Mouse (Mus musculus): ENCODE data around the gene Commd1.

Gene Commd1

DNA sequence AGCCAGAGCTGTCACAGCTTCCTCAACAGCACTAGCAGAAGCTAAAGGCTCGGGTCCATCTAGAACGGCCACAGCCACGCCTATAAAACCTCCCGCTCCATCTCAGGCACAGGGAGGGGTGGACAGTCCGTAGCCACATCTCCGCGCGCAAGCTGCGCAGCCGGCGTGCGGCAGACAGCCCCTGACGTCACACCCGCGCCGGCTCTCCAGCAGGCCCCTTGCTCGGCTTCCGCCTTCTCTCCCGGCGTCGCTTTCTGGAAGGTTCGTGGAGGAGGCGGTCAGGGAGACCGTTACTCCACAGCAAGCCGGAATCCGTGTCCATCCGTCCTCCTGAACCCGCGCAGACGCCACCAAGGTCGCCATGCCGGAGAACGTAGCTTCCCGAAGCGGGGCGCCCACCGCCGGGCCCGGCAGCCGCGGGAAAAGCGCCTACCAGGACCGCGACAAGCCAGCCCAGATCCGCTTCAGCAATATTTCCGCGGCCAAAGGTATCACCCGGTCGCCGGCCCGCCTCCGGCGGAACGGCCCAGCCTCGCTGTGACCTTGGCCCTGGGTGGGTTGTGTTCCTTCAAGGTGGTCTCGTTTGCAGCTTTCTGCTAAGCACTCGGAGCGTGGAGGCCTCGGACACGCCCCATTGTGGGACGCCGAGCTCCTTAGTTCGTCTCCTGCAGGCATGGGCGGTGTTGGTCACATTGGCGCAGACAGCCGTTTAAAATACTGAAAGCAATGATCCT, 8.4 kb upstream of the Commd1 start, which contains the start of gene Cct4:
TSS of gene Cct4 (plus strand) at position 127 of the 734 bp plus-strand sequence.
- DNase-seq (ENCODE audit: low read depth) = peak; percentile 98

DNA sequence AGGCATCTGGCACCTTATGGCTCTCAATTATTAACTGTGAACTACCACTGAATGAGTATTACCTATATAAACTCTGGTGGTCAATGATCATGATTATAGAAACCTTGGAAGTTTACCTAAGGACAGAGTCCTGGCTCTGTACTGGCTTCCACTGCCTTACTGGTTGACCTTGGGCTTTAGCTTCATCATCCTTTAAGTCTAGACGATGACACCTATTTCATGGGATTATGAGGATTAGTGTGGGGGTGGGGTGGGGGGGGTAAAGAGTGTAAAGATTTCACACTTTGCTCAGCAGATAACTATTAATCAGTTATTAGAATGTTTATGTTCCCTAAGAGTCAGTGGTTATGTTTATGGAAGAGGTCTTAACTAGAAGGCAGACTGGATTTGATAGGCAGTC, 7.6 kb upstream of the Commd1 start:
- no peak for DNase-seq (ENCODE audit: low read depth)

DNA sequence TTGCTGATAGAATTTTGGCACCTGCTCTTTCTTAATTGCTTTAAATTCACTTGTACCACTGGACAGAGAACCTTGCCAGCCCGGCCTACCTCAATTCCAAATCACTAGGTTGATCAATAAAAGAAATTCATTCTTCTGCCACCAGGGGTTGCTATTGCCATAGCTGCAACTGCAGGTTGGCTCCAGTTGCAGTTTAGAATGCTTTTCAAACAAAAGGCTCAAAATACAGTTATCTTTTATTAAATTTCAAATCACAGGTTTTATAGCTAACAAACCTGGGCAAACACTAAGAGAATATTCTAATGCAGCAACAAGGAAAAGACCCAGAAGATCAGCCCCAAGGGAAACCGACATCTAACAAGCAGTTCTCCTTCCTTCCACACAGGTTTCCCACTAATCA, 5.2 kb upstream of the Commd1 start:
- peak; percentile 78 for DNase-seq (ENCODE audit: low read depth)

DNA sequence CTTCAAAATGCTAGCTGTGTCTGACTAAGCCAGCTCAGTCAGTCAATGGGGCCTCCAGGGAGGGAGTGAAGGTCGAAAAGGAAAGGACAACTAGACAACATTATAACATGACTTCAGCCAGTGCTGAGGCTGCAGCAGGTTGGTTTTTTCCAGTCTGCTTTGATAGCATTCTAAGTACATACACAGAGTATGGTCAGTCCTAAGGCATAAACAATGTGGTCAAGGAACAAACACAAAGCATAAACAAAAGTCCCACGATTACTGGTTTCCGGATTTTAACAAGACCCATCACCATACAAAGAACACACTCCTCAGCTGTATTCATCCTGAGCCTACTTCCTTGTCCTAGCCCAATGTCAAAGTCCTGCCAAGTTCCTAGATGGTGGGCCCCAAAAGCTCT, 3.3 kb upstream of the Commd1 start:
- no peak for DNase-seq (ENCODE audit: low read depth)

DNA sequence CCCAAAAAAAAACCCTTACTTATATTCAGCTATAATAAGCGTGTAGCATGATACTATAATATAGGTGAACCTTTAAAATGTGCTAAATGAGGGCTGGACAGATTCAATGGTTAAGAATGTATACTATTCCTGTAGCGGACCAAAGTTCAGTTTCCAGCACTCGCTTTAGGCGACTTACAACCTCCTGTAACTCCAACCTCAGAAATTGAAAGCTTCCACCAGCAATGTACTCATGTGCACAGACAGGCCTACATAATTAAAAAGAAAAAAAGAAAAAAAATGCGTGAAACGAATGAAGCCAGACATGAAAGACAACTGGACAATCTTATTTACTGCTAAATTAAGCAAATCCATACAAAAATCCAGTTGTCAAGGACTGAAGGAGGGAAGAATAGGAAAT, 664 bp upstream of the Commd1 start:
- DNase-seq (ENCODE audit: low read depth) = no peak

DNA sequence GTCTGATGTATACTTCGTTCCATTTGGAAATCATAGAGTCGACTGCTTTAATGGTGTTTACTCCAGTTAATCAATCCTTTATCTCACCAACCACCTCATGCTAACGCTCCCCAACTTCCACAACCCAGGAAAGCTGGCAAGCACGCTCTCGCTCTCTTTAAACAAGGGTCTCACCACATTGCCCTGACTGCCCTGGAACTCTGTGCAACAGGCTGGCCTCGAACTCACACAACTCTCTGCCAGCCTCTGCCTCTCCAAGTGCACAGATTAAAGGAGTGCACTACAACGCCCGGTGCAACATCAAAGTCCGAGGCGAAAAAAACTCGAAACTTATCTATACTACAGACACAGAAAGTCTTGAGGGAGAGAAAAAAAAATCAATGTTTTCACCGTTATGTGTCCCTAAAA, 635 bp downstream of the Commd1 start:
- DNase-seq (ENCODE audit: low read depth) = no peak

DNA sequence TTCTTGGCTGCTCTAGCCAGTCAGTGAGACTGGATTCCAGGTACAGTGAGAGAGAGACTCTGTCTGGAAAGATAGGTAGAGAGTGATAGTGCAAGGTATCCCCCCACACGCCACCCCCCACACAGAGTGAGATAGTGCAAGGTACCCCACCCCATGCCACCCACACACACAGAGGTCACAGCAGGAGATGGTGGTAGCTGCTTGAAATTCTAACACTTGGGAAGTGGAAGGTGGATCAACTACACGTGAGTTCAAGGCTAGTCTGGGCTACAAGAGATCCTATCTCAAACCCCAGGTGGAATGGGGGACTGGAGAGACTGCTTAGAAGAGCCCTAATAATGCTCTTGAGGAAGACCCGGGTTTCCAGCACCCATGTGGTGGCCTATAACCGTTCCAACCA, 1.1 kb downstream of the Commd1 start:
- peak; percentile 19 for DNase-seq (ENCODE audit: low read depth)

DNA sequence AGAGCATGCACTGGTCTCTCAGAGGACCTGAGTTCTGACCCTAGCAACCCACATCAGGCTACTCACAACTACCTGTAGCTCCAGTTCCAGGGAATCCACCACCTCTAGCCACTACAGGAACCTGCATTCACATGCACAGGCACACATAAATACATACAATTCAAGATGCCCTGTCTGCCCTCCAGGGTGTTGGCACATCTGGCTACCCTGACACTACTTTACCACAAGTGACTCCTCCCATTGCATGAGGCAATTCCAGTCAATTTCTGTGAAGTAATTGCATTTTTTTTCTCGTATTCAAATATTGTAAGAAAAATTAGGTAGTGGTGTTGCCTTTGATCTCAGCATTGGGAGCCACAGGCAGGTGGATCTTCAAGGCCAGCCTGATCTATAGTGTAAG, 3.0 kb downstream of the Commd1 start:
- DNase-seq (ENCODE audit: low read depth) = peak; percentile 67

DNA sequence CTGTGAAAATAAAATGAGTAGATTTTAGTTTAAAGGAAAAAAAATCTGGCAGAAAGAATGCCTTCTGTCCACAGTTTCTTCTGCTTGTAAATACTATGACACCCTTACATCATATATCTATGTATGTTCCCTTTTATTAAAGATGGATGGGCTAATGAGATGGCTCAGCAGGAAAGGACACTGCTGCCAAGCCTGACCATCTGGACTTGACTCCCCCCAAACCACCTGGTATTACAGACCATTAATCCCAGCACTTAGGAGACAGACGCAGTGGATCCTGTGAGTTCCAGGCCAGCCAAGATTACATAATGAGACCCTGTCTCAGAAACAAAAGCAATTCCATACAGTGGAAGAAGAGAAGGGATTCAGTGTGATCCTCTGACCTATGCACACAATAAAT, 3.5 kb downstream of the Commd1 start:
- DNase-seq (ENCODE audit: low read depth) = no peak

DNA sequence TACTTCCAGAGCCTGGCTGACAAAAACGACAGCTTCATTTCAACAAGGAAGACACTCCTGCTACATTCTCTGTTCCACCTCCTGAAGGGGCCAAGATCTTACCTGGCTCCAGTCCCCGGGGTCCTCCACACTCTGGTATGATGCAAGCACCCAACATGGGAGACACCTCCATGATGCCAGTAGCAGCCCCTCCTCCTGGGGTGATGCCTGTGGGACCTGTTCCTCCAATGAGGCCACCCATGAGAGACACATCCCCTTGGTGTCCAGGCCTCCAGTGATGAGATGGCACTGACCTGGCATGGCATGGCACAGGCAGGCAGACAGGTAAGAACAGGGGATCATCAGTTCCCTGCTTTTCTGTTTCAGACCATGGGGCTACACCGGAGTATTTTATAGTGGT, 4.0 kb downstream of the Commd1 start:
- no peak for DNase-seq (ENCODE audit: low read depth)

DNA sequence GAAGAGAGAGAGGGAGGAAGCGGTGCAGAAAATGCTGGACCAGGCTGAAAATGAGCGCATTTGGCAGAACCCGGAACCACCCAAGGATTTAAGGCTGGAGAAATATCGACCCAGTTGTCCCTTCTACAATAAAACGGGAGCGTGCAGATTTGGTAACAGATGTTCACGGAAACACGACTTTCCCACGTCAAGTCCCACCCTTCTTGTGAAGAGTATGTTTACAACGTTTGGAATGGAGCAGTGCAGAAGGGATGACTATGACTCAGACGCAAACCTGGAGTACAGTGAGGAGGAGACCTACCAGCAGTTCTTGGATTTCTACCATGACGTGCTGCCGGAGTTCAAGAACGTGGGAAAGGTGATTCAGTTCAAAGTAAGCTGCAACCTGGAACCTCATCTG, 8.6 kb downstream of the Commd1 start:
- DNase-seq (ENCODE audit: low read depth) = peak; percentile 41

DNA sequence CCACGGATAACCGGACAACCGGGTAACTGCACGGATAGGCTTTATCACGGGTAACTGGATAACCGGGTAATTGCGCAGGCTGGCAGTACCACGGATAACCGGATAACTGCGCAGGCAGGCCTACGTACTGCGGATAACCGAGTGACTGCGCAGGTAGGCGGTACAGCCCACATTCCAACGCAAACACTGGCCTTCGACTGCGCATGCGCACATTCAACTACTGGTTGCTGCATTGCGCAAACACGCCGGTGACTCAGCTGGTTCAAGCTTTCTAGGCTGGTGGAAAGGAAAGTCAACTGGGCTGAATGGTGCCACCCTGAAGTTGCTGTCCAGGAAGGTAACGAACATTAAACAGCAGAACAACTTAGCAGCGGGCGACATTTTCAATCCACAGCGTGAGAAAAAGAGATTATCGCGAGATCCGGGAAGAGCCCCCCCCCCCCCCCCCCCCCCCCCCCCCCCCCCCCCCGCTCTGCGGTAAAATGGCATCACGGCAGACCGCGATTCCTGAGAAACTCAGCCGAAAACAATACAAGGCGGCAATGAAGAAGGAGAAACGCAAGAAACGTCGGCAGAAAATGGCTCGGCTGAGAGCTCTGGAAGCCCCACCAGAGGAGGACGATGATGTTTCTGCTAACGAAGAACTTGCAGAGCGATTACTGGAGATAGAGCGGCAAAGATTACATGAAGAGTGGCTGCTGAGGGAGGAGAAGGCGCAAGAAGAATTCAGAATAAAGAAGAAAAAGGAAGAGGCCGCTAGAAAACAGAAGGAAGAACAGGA, 9.2 kb downstream of the Commd1 start:
- DNase-seq (ENCODE audit: low read depth) = peak; percentile 93

DNA sequence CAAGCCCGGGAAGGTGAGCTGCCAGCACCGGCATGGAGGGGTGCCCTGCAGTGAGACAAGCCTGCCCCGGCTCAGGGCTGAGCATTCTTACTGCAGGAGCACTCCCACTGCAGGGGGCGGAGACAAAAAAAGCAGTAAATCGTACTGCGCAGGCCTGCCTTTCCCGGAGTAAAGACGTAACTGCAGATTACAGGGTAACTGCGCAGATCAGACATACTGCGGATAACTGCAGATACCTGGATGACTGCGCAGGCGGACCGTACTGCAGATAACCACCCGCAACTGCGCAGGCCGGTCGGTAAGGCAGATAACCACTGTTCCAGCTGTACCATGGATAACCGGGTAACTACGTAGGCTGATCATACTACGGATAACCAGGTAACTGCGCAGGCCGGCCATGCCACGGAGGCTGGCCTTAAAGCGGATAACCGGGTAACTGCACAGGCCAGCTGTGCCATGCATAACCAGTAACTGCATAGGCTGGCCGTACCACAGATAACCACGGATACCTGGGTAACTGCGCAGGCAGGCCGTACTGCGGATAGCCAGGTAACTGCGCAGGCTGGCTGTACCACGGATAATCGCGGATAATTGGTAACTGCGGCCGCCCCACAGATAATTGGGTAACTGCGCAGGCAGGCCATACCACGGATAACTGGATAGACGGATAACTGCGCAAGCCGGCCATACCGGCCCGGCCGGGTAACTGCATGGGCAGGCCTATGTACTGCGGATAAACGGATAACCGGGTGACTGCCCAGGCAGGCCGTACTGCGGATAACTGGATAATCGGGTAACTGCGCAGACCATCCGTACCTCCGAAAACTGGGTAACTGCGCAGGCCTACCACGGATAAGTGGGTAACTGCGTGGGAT, 10.1 kb downstream of the Commd1 start, which contains the start of gene Zrsr1:
TSS of gene Zrsr1 (plus strand) at position 171 of the 875 bp plus-strand sequence.
- DNase-seq (ENCODE audit: low read depth) = peak; percentile 89

DNA sequence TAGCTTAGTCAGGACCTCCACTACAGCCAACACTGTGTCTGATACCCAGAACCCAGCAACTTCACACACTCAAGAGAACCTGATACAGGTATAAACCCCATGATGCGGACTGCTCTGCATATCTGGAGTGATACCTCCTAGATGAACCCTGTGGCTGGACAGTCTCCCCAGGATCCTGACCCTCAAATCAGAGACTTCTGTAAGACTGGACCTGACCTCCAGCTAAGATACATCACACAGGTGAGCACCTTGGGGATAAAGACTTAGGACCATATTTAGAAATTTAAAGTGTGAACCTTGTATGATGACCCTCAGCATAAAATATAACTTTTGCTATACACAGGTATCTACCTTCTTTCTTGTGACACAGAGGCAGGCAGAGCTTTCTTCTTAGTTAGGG, 11.6 kb downstream of the Commd1 start:
- no peak for DNase-seq (ENCODE audit: low read depth)

DNA sequence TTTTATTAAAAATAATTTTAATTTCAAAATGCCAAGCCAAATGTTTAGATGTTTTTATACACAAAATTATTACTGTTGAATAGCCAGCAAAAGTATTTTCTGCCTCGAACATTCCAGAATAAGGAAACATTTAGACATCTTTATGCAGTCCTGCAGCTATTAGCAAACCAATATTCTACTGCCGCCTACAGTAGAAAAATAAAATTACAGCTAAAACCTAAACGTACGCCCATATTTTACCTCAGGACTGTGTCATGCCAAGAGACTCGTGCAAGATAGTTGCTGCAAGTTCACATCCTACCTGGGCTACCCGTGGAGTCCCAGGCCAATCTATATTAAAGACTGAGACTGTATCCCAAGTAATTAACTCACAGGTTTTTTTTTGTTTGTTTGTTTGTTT, 12.7 kb downstream of the Commd1 start:
- DNase-seq (ENCODE audit: low read depth) = peak; percentile 78

DNA sequence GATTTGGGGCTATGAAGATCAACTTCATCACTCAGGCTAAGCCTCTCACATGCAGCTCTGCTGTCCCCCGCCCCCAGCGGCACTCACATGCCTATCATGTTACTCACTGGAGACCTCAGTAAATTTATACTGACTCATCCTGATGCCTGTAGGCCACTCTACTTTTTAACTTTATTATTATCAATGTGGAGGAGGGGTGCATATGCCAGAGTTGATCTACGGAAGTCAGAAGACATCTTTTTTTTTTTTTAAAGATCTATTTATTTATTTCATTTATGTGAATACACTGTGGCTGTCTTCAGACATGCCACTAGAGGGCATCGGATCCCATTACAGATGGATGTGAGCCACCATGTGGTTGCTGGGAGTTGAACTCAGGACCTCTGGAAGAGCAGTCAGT, 16.7 kb downstream of the Commd1 start:
- DNase-seq (ENCODE audit: low read depth) = peak; percentile 35

DNA sequence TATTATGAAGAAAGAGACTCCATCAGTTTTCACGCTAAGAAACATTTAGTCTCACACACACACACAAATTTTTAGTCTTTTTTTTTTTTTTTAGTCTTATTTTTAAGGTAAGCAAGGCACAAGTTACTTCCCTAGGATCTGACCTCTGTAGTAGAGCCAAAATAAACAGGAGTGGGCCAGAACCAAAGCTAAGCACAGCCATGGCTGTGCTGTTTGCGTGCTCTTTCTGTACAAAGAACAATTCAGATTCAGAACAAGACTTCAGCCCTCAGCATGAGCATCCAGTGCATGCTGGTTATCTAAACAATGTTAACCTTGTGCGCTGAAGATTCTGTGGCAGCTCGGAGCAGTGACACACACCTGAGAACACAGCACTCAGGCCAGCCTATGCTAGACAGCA, 17.8 kb downstream of the Commd1 start:
- DNase-seq (ENCODE audit: low read depth) = no peak

DNA sequence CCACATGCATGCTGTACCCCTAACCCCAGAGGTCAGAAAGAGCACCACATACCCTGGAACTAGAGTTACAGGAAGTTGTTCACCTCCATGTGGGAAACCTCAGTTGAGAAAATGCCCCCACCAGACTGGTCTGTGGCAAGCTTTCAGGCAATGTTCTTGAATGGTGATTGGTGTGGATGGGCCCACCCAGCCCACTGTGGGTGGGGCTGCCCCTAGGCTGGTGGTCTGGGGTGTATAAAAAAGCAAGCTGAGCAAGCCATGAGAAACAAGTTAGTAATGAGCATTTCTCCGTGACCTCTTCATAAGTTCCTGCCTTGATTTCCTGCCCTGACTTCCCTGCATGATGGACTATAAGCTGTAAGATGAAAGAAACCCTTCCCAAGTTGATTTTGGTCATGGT, 20.1 kb downstream of the Commd1 start:
- peak; percentile 25 for DNase-seq (ENCODE audit: low read depth)

DNA sequence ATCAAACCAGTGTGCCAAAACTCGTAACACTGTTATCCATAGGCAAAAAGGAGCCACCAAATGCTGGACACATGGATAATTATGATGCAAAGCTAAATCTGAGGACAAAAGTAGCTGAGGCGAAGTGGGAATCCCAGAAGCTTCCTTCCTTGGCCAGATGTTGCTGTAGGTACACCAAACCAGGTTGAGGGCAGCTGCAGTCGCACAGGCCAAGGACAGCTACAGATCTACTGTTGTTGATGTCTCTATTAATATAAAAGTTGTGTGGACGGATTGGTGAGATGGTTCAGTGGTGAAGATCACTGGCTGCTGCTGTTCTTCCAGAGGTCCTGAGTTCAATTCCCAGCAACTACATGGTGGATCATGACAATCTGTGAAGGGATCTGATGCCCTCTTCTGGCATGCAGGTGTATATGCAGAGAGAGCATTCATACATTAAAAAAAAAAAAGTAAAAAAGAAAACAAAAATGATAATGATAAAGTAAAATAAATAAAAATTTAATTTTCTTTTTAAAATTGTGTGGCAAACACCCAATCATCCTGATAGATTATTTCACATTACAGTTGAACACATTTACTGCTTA, 24.3 kb downstream of the Commd1 start:
- DNase-seq (ENCODE audit: low read depth) = peak; percentile 43

DNA sequence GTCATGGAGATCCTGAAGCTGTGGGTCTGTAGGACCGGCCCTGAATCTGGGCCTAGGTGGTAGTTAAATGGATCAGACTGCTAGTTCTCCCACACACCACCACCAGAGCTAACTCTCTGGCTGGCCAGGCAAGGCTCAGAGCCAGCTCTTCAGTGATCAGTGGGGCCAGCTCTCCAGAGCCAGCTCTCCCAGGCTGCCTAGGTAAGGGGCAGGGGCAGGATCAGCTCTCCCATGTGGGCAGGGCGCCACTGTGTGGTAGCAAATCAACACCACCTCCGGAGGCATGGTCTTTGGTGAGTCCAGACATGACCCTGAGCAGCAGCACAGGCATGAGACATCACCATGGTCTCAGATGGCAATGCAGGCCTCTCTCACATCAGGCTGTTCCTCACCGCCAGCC, 25.4 kb downstream of the Commd1 start:
- DNase-seq (ENCODE audit: low read depth) = peak; percentile 76

DNA sequence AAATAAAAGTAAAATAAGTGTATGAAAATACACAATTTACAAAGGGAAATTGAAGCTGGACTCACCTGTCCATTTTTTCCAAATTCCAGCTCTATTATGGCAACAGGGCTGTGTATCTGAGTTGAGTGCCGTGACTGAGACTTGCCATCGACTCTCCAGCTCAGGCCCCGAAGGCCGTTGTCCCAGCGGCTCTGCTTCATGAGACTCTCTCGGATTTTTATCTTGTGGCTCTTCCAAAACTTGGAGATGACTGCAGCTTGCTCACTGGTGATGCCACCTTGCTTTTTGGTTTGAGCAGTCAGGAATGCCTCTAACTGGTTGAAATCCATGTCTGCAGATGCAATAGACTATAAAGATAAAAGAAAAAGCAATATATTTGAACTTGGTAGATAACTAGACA, 25.8 kb downstream of the Commd1 start:
- no peak for DNase-seq (ENCODE audit: low read depth)

DNA sequence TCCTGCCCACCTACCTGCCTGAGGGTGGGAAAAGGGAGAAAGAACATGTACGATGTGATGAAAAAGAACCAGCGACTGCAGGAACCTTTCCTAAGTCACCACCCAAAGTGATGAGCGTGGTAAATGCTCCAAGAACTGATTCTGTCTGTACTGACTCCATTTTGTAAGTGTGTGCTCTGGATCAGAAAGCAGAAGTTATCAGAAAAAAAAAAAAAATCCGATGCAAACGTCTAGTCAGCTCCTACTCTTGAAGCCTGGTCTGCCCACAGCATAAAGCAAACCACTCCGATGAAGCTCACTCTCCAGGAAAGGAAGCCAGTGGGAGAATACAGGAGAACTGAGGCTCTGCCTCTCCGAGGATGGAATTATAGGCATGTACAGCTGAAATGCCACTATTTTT, 29.5 kb downstream of the Commd1 start:
- DNase-seq (ENCODE audit: low read depth) = no peak

Measured in 416B (cell line).